Mouse (Mus musculus): ENCODE measurements around the gene Iqub. TPM values are rescaled to one million over a fixed set of nuclear protein-coding genes. Genes with fewer than 3 reads are reported as not detected.

Gene Iqub
- not detected for polyA plus RNA-seq (2012; fragmentation: generic; extraction: Trizol)

GRCm38 (mm10) chr6:24514552-24515284 lies at the start of gene Iqub:
Gene Iqub (minus strand): TSS chr6:24515067.

GRCm38 (mm10) chr6:24528064-24528243 lies 13.1 kb upstream of the Iqub start, which contains the start of gene Asb15:
Gene Asb15 (plus strand): TSS chr6:24528144.

GRCm38 (mm10) chr6:24527155-24528063 lies 12.5 kb upstream of the Iqub start, which contains the start of gene Ndufa5:
Gene Ndufa5 (minus strand): TSS chr6:24528013.

Other genes with a start within 250 kb of the Iqub start
- 100 to 1,000 TPM in 1 of 2 experiments, 10 to 100 TPM in 1; 29.9 to 238 TPM for gene Ndufa5, start 12.9 kb upstream of the Iqub start, polyA plus RNA-seq (2012; fragmentation: generic; extraction: Trizol)
- not detected for gene Asb15, start 13.1 kb upstream of the Iqub start, polyA plus RNA-seq (2012; fragmentation: generic; extraction: Trizol)
- not detected for gene Lmod2, start 82.7 kb upstream of the Iqub start, polyA plus RNA-seq (2012; fragmentation: generic; extraction: Trizol)
- gene Wasl, start 149.9 kb upstream of the Iqub start, polyA plus RNA-seq (2012; fragmentation: generic; extraction: Trizol), result 1 to 10 TPM in 1 of 2 experiments, under 1 TPM in 1; 0.94 to 7.1 TPM
- gene Hyal6, start 218.2 kb upstream of the Iqub start, polyA plus RNA-seq (2012; fragmentation: generic; extraction: Trizol), result not detected
- gene Hyal4, start 233.3 kb upstream of the Iqub start, polyA plus RNA-seq (2012; fragmentation: generic; extraction: Trizol), result not detected